Mouse (Mus musculus) hindbrain, embryonic 13.5 days (tissue): ENCODE measurements around the gene Fam129b. TPM values are rescaled to one million over a fixed set of nuclear protein-coding genes. Genes with fewer than 3 reads are reported as not detected.

Source experiments
- ATAC-seq: fragments of 200-750 bp; cut with Nextera tagmentation; 2 replicates; pipeline ENCODE4 v1.8.0; 2017; ENCODE audit warnings: moderate TSS enrichment; ENCODE audit not compliant: low FRiP score
- H3K27ac ChIP-seq: fragments of 300-500 bp; sonication (generic); 2 replicates; pipeline ENCODE4 v1.5.1; 2015; ENCODE audit warnings: inconsistent platforms, mild to moderate bottlenecking, moderate library complexity
- H3K27me3 ChIP-seq: fragments of 300-500 bp; sonication (generic); 2 replicates; pipeline ENCODE4 v1.6.1; 2015; ENCODE audit warnings: mild to moderate bottlenecking, inconsistent platforms
- H3K36me3 ChIP-seq: fragments of 300-500 bp; sonication (generic); 2 replicates; pipeline ENCODE4 v1.6.1; 2015; ENCODE audit warnings: mild to moderate bottlenecking, inconsistent platforms
- H3K4me1 ChIP-seq: fragments of 300-500 bp; sonication (generic); replicated peaks from 2 replicates; pipeline ENCODE4 v1.6.1; 2015; ENCODE audit warnings: inconsistent platforms
- H3K4me2 ChIP-seq: fragments of 300-500 bp; sonication (generic); 2 replicates; pipeline ENCODE4 v1.6.1; 2015; ENCODE audit warnings: inconsistent platforms, mild to moderate bottlenecking, moderate library complexity
- H3K4me3 ChIP-seq: fragments of 300-500 bp; sonication (generic); 2 replicates; pipeline ENCODE4 v1.5.1; 2015; ENCODE audit warnings: mild to moderate bottlenecking, inconsistent platforms
- H3K9ac ChIP-seq: fragments of 300-500 bp; sonication (generic); 2 replicates; pipeline ENCODE4 v1.6.1; 2015; ENCODE audit warnings: mild to moderate bottlenecking, inconsistent platforms
- H3K9me3 ChIP-seq: fragments of 300-500 bp; sonication (generic); 2 replicates; pipeline ENCODE4 v1.6.1; 2016; ENCODE audit warnings: inconsistent platforms
- WGBS: fragments of 180-500 bp; shearing (Covaris S2); methylation state at CpG from one replicate; pipeline ENCODE4 v1.1.7; 2015; 5-methylcytosine and 5-hydroxymethylcytosine counted together
- polyA plus RNA-seq: library from polyadenylated mRNA; unstranded; fragments of >200 nt; fragmentation: Nextera tagmentation; extraction: Ambion mirVana; gene quantifications from 2 replicates; pipeline ENCODE4 v1.2.1, GENCODE M21; 2015

Gene Fam129b
- polyA plus RNA-seq, 1 experiment from 2014 or later, result 31.6 TPM

GRCm38 (mm10) chr2:32902126-32902525 lies 26.2 kb downstream of the Fam129b start:
- WGBS, result 90% methylated on average over 9 of the region's 9 CpGs

GRCm38 (mm10) chr2:32903470-32903869 lies 27.6 kb downstream of the Fam129b start:
- H3K9me3 ChIP-seq, result no peaks in the 10 kb centered on the region
- peaks cover 6% of the 10 kb centered on the region; the same call in 1 of the 2 replicates for H3K36me3 ChIP-seq
- no peaks in the 10 kb centered on the region for H3K27me3 ChIP-seq
- H3K27ac ChIP-seq, result no peak overlapping the region
- 87% methylated on average over 4 of the region's 4 CpGs for WGBS
- peaks cover 36% of the 10 kb centered on the region for H3K4me1 ChIP-seq
- H3K9ac ChIP-seq, result no peak overlapping the region
- ATAC-seq, result no peak
- H3K4me3 ChIP-seq, result no peak overlapping the region
- H3K4me2 ChIP-seq, result no peak overlapping the region

More at GRCm38 (mm10) chr2:32902126-32902525, 26.2 kb downstream of the Fam129b start:
- H3K36me3 ChIP-seq, result peaks cover 6% of the 10 kb centered on the region; the same call in 1 of the 2 replicates
- H3K9me3 ChIP-seq, result no peaks in the 10 kb centered on the region
- H3K4me1 ChIP-seq, result peaks cover 35% of the 10 kb centered on the region
- no peak overlapping the region for H3K27ac ChIP-seq
- H3K27me3 ChIP-seq, result no peaks in the 10 kb centered on the region
- no peak overlapping the region for H3K9ac ChIP-seq
- no peak overlapping the region for H3K4me3 ChIP-seq
- ATAC-seq, result no peak
- no peak overlapping the region for H3K4me2 ChIP-seq

GRCm38 (mm10) chr2:32904637-32905036 lies 28.7 kb downstream of the Fam129b start:
- Histone ChIP-seq H3K4me2 (no peak overlapping the region), H3K27ac (no peak overlapping the region), H3K9ac (no peak overlapping the region), H3K4me1 (peaks cover 35% of the 10 kb centered on the region), H3K9me3 (no peaks in the 10 kb centered on the region), H3K27me3 (no peaks in the 10 kb centered on the region), H3K4me3 (no peak overlapping the region), H3K36me3 (peaks cover 6% of the 10 kb centered on the region; the same call in 1 of the 2 replicates)
- 88% methylated on average over 5 of the region's 5 CpGs for WGBS
- no peak for ATAC-seq

- H3K4me2 ChIP-seq, result no peak overlapping the region
- no peak for ATAC-seq
- 81% methylated on average over 8 of the region's 8 CpGs for WGBS
- no peaks in the 10 kb centered on the region for H3K27me3 ChIP-seq
- peak overlapping the region; percentile 12; the same call in 1 of the 2 replicates for H3K27ac ChIP-seq
- no peaks in the 10 kb centered on the region for H3K9me3 ChIP-seq
- peaks cover 35% of the 10 kb centered on the region for H3K4me1 ChIP-seq
- no peak overlapping the region for H3K9ac ChIP-seq
- H3K36me3 ChIP-seq, result peaks cover 13% of the 10 kb centered on the region
- H3K4me3 ChIP-seq, result no peak overlapping the region
Observed at GRCm38 (mm10) chr2:32905297-32905696, 29.4 kb downstream of the Fam129b start.

- H3K4me1 ChIP-seq, result peaks cover 35% of the 10 kb centered on the region
- H3K4me3 ChIP-seq, result no peak overlapping the region
- peak overlapping the region; percentile 56 for H3K9ac ChIP-seq
- peak overlapping the region; percentile 72 for H3K27ac ChIP-seq
- 46% methylated on average over 8 of the region's 8 CpGs for WGBS
- H3K27me3 ChIP-seq, result no peaks in the 10 kb centered on the region
- no peaks in the 10 kb centered on the region for H3K9me3 ChIP-seq
- no peak for ATAC-seq
- no peak overlapping the region for H3K4me2 ChIP-seq
- peaks cover 33% of the 10 kb centered on the region for H3K36me3 ChIP-seq
Observed at GRCm38 (mm10) chr2:32907442-32907841, 31.5 kb downstream of the Fam129b start.

- H3K9ac ChIP-seq, result peak overlapping the region; percentile 56
- H3K36me3 ChIP-seq, result peaks cover 37% of the 10 kb centered on the region
- no peaks in the 10 kb centered on the region for H3K9me3 ChIP-seq
- H3K4me1 ChIP-seq, result peaks cover 35% of the 10 kb centered on the region
- no peak overlapping the region for H3K4me3 ChIP-seq
- peak overlapping the region; percentile 72 for H3K27ac ChIP-seq
- no peaks in the 10 kb centered on the region for H3K27me3 ChIP-seq
- 3% methylated on average over 6 of the region's 6 CpGs for WGBS
- H3K4me2 ChIP-seq, result no peak overlapping the region
- 0 out of 2 replicates have a peak, but pooled peaks have one; percentile 41 for ATAC-seq
Observed at GRCm38 (mm10) chr2:32908272-32908671, 32.4 kb downstream of the Fam129b start.

GRCm38 (mm10) chr2:32908796-32909195 lies 32.9 kb downstream of the Fam129b start:
- H3K27ac ChIP-seq, result peak overlapping the region; percentile 72
- no peak overlapping the region for H3K9ac ChIP-seq
- no peaks in the 10 kb centered on the region for H3K9me3 ChIP-seq
- WGBS, result 26% methylated on average over 11 of the region's 11 CpGs
- no peak for ATAC-seq
- H3K4me3 ChIP-seq, result no peak overlapping the region
- no peaks in the 10 kb centered on the region for H3K27me3 ChIP-seq
- H3K4me2 ChIP-seq, result no peak overlapping the region
- H3K4me1 ChIP-seq, result peaks cover 35% of the 10 kb centered on the region
- H3K36me3 ChIP-seq, result peaks cover 37% of the 10 kb centered on the region

GRCm38 (mm10) chr2:32911639-32912182 lies 35.8 kb downstream of the Fam129b start:
- no peaks in the 10 kb centered on the region for H3K9me3 ChIP-seq
- H3K4me3 ChIP-seq, result no peak overlapping the region
- H3K27ac ChIP-seq, result 0 out of 2 replicates have a peak overlapping the region, but pooled peaks have one; percentile 18
- H3K9ac ChIP-seq, result 0 out of 2 replicates have a peak overlapping the region, but pooled peaks have one; percentile 8
- H3K36me3 ChIP-seq, result peaks cover 42% of the 10 kb centered on the region
- 77% methylated on average over 7 of the region's 7 CpGs for WGBS
- ATAC-seq, result no peak
- H3K27me3 ChIP-seq, result no peaks in the 10 kb centered on the region
- H3K4me1 ChIP-seq, result peaks cover 34% of the 10 kb centered on the region
- no peak overlapping the region for H3K4me2 ChIP-seq

- Histone ChIP-seq H3K36me3 (peaks cover 47% of the 10 kb centered on the region), H3K4me1 (peaks cover 28% of the 10 kb centered on the region), H3K27ac (0 out of 2 replicates have a peak overlapping the region, but pooled peaks have one; percentile 18), H3K27me3 (no peaks in the 10 kb centered on the region), H3K4me2 (no peak overlapping the region), H3K4me3 (no peak overlapping the region), H3K9ac (0 out of 2 replicates have a peak overlapping the region, but pooled peaks have one; percentile 19), H3K9me3 (no peaks in the 10 kb centered on the region)
- ATAC-seq, result no peak
- WGBS, result 29% methylated on average over 19 of the region's 19 CpGs
Observed at GRCm38 (mm10) chr2:32912210-32912804, 36.4 kb downstream of the Fam129b start.

GRCm38 (mm10) chr2:32914362-32914761 lies 38.4 kb downstream of the Fam129b start:
- H3K27ac ChIP-seq, result peak overlapping the region; percentile 75
- H3K4me3 ChIP-seq, result no peak overlapping the region
- WGBS, result 61% methylated on average over 5 of the region's 5 CpGs
- peak overlapping the region; percentile 51 for H3K9ac ChIP-seq
- H3K36me3 ChIP-seq, result peaks cover 61% of the 10 kb centered on the region
- peaks cover 8% of the 10 kb centered on the region for H3K4me1 ChIP-seq
- ATAC-seq, result peak; percentile 23; the same call in 1 of the 2 replicates
- H3K4me2 ChIP-seq, result no peak overlapping the region
- H3K27me3 ChIP-seq, result no peaks in the 10 kb centered on the region
- H3K9me3 ChIP-seq, result no peaks in the 10 kb centered on the region

GRCm38 (mm10) chr2:32914896-32915295 lies 39.0 kb downstream of the Fam129b start:
- WGBS, result 50% methylated on average over 3 of the region's 3 CpGs
- H3K9me3 ChIP-seq, result no peaks in the 10 kb centered on the region
- H3K4me2 ChIP-seq, result no peak overlapping the region
- H3K27me3 ChIP-seq, result no peaks in the 10 kb centered on the region
- H3K36me3 ChIP-seq, result peaks cover 64% of the 10 kb centered on the region
- H3K9ac ChIP-seq, result peak overlapping the region; percentile 51
- no peak overlapping the region for H3K4me3 ChIP-seq
- ATAC-seq, result no peak; the same call in 1 of the 2 replicates
- peaks cover 8% of the 10 kb centered on the region for H3K4me1 ChIP-seq
- peak overlapping the region; percentile 75 for H3K27ac ChIP-seq

- 82% methylated on average over 11 of the region's 11 CpGs for WGBS
- no peaks in the 10 kb centered on the region for H3K27me3 ChIP-seq
- no peak overlapping the region for H3K27ac ChIP-seq
- no peaks in the 10 kb centered on the region for H3K9me3 ChIP-seq
- no peak overlapping the region for H3K9ac ChIP-seq
- no peak overlapping the region for H3K4me3 ChIP-seq
- ATAC-seq, result no peak
- H3K4me2 ChIP-seq, result no peak overlapping the region
- H3K36me3 ChIP-seq, result peaks cover 66% of the 10 kb centered on the region
- H3K4me1 ChIP-seq, result peaks cover 8% of the 10 kb centered on the region
Observed at GRCm38 (mm10) chr2:32917526-32917925, 41.6 kb downstream of the Fam129b start.
